Mouse (Mus musculus) limb, embryonic 13.5 days (tissue): ENCODE results near the gene Foxn3. TPM values are rescaled to one million over a fixed set of nuclear protein-coding genes. Genes with fewer than 3 reads are reported as not detected.

Experiments
- ATAC-seq: fragments of 200-750 bp; cut with Nextera tagmentation; 2 replicates; pipeline ENCODE4 v1.8.0; 2017; ENCODE audit warnings: low read depth, moderate number of reproducible peaks, moderate TSS enrichment; ENCODE audit not compliant: low FRiP score
- H3K27ac ChIP-seq: fragments of 300-500 bp; sonication (generic); 2 replicates; pipeline ENCODE4 v1.5.1; 2015; ENCODE audit warnings: inconsistent platforms, mild to moderate bottlenecking, moderate library complexity
- H3K27me3 ChIP-seq: fragments of 300-500 bp; sonication (generic); 2 replicates; pipeline ENCODE4 v1.6.1; 2015; ENCODE audit warnings: mild to moderate bottlenecking, inconsistent platforms
- H3K36me3 ChIP-seq: fragments of 300-500 bp; sonication (generic); 2 replicates; pipeline ENCODE4 v1.6.1; 2015; ENCODE audit warnings: inconsistent platforms, mild to moderate bottlenecking, moderate library complexity
- H3K4me1 ChIP-seq: fragments of 300-500 bp; sonication (generic); 2 replicates; pipeline ENCODE4 v1.6.1; 2015; ENCODE audit warnings: inconsistent platforms
- H3K4me2 ChIP-seq: fragments of 300-500 bp; sonication (generic); replicated peaks from 2 replicates; pipeline ENCODE4 v1.6.1; 2015; ENCODE audit warnings: inconsistent platforms, mild to moderate bottlenecking, moderate library complexity
- H3K4me3 ChIP-seq: fragments of 300-500 bp; sonication (generic); 2 replicates; pipeline ENCODE4 v1.5.1; 2015; ENCODE audit warnings: moderate library complexity, mild to moderate bottlenecking, inconsistent platforms
- H3K9ac ChIP-seq: fragments of 300-500 bp; sonication (generic); 2 replicates; pipeline ENCODE4 v1.6.1; 2015; ENCODE audit warnings: mild to moderate bottlenecking, inconsistent platforms
- H3K9me3 ChIP-seq: fragments of 300-500 bp; sonication (generic); 2 replicates; pipeline ENCODE4 v1.6.1; 2016; ENCODE audit warnings: inconsistent platforms
- WGBS: fragments of 180-500 bp; shearing (Covaris S2); methylation state at CpG from one replicate; pipeline ENCODE4 v1.1.7; 2015; 5-methylcytosine and 5-hydroxymethylcytosine counted together
- polyA plus RNA-seq: library from polyadenylated mRNA; unstranded; fragments of >200 nt; fragmentation: Nextera tagmentation; extraction: Ambion mirVana; gene quantifications from 2 replicates; pipeline ENCODE4 v1.2.1, GENCODE M21; 2015

Foxn3 gene
- polyA plus RNA-seq, 1 experiment from 2014 or later: 130 TPM

DNA sequence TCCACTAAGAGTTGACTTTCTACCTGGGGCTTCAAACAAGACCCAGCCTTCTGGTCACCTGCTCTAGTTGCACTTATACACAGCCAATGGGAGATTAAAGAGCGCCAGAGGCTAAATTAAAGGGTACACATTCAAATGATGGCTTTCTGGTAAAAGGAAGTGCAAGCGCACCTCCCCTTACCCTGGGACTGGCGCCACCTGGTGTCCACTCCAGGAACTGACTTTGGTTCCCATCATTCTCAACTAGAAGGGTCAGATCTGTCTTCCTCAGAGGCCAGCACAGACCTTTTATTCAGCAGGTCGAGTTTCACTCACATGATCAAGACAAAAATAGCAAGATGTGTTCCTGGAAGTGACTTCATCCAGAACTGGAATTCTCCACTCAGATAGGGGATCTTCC lies 413.3 kb downstream of the Foxn3 start:
- peaks cover 11% of the 10 kb centered on the region for H3K4me1 ChIP-seq
- no peak overlapping the region for H3K4me2 ChIP-seq
- no peak overlapping the region for H3K9ac ChIP-seq
- 0 out of 2 replicates have a peak, but pooled peaks cover 5% of the 10 kb centered on the region for H3K9me3 ChIP-seq
- WGBS: 43% methylated on average over 4 of the region's 4 CpGs
- no peak overlapping the region for H3K4me3 ChIP-seq
- H3K27me3 ChIP-seq: no peaks in the 10 kb centered on the region
- H3K27ac ChIP-seq: no peak overlapping the region
- no peaks in the 10 kb centered on the region for H3K36me3 ChIP-seq
- no peak for ATAC-seq

DNA sequence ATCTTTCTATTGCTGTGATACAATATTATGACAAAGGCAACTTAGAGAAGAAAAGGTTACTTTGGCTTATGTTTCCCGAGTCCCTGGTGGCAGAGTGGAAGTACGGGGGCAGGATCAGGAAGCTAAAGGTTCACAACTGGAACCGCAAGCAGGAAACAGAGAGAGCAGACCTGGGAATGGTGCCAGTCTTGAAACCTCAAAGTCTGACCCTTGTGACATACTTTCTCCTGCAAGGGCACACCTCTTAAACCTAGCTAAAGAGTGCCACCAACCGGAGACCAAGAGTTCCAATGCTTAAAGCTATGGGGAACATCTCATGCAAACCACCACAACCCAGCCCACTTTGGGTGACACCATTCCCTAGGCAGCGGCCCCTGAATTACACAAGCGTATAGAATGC lies 414.2 kb downstream of the Foxn3 start:
- H3K4me2 ChIP-seq: no peak overlapping the region
- no peak overlapping the region for H3K9ac ChIP-seq
- 0 out of 2 replicates have a peak, but pooled peaks cover 5% of the 10 kb centered on the region for H3K9me3 ChIP-seq
- WGBS: 91% methylated on average over 6 of the region's 6 CpGs
- ATAC-seq: no peak
- no peaks in the 10 kb centered on the region for H3K27me3 ChIP-seq
- peaks cover 8% of the 10 kb centered on the region for H3K4me1 ChIP-seq
- H3K27ac ChIP-seq: no peak overlapping the region
- no peak overlapping the region for H3K4me3 ChIP-seq
- no peaks in the 10 kb centered on the region for H3K36me3 ChIP-seq
